Mouse (Mus musculus): Measurements from ENCODE around the gene Otof.
A peak's percentile ranks its signal among the peaks of the same experiment; 100 is the strongest.

The Otof gene

GRCm38 (mm10) chr5:30423572-30424244 lies 38.0 kb downstream of the Otof start:
- no peak for DNase-seq (ENCODE audit: low spot score)

GRCm38 (mm10) chr5:30423121-30423520 lies 38.6 kb downstream of the Otof start:
- DNase-seq (ENCODE audit: low spot score) = no peak

- DNase-seq (ENCODE audit: low spot score) = no peak
These were observed 45.1 kb downstream of the Otof start for GRCm38 (mm10) chr5:30416665-30417064.

- DNase-seq (ENCODE audit: low spot score) = no peak
These were observed 45.9 kb downstream of the Otof start for GRCm38 (mm10) chr5:30415876-30416275.

GRCm38 (mm10) chr5:30415381-30415780 lies 46.4 kb downstream of the Otof start:
- DNase-seq (ENCODE audit: low spot score) = no peak

- no peak for DNase-seq (ENCODE audit: low spot score)
These were observed 50.2 kb downstream of the Otof start for GRCm38 (mm10) chr5:30411524-30411923.

GRCm38 (mm10) chr5:30406876-30407275 lies 54.9 kb downstream of the Otof start:
- no peak for DNase-seq (ENCODE audit: low spot score)

- DNase-seq (ENCODE audit: low spot score) = no peak
These were observed 60.6 kb downstream of the Otof start for GRCm38 (mm10) chr5:30401165-30401564.

GRCm38 (mm10) chr5:30400521-30400920 lies 61.2 kb downstream of the Otof start:
- no peak for DNase-seq (ENCODE audit: low spot score)

GRCm38 (mm10) chr5:30391473-30391872 lies 70.3 kb downstream of the Otof start:
- peak; percentile 58 for DNase-seq (ENCODE audit: low spot score)

GRCm38 (mm10) chr5:30389836-30390235 lies 71.9 kb downstream of the Otof start:
- no peak for DNase-seq (ENCODE audit: low spot score)

- DNase-seq (ENCODE audit: low spot score) = no peak
These were observed 74.0 kb downstream of the Otof start for GRCm38 (mm10) chr5:30387726-30388125.

GRCm38 (mm10) chr5:30382876-30383275 lies 78.9 kb downstream of the Otof start:
- DNase-seq (ENCODE audit: low spot score) = no peak

- DNase-seq (ENCODE audit: low spot score) = peak; percentile 58
These were observed 92.3 kb downstream of the Otof start for GRCm38 (mm10) chr5:30369426-30369825.

- no peak for DNase-seq (ENCODE audit: low spot score)
These were observed 94.3 kb downstream of the Otof start for GRCm38 (mm10) chr5:30367405-30367804.

- DNase-seq (ENCODE audit: low spot score) = no peak
These were observed 103.2 kb downstream of the Otof start for GRCm38 (mm10) chr5:30358436-30359099.

GRCm38 (mm10) chr5:30356647-30357046 lies 105.1 kb downstream of the Otof start:
- DNase-seq (ENCODE audit: low spot score) = no peak

GRCm38 (mm10) chr5:30355559-30356159 lies 106.1 kb downstream of the Otof start:
- no peak for DNase-seq (ENCODE audit: low spot score)

- no peak for DNase-seq (ENCODE audit: low spot score)
These were observed 106.6 kb downstream of the Otof start for GRCm38 (mm10) chr5:30355114-30355513.

GRCm38 (mm10) chr5:30353605-30354004 lies 108.1 kb downstream of the Otof start:
- DNase-seq (ENCODE audit: low spot score) = no peak

GRCm38 (mm10) chr5:30343886-30344285 lies 117.8 kb downstream of the Otof start:
- no peak for DNase-seq (ENCODE audit: low spot score)

- peak; percentile 56 for DNase-seq (ENCODE audit: low spot score)
These were observed 118.6 kb downstream of the Otof start for GRCm38 (mm10) chr5:30343107-30343506.

GRCm38 (mm10) chr5:30342601-30343015 lies 119.1 kb downstream of the Otof start:
- no peak for DNase-seq (ENCODE audit: low spot score)
